Mouse (Mus musculus) neural tube, embryonic 13.5 days (tissue): ENCODE measurements around the gene Rab3ip. TPM values are rescaled to one million over a fixed set of nuclear protein-coding genes. Genes with fewer than 3 reads are reported as not detected.
A peak's percentile ranks its signal among the peaks of the same experiment; 100 is the strongest.

Source experiments
- ATAC-seq: fragments of 200-750 bp; cut with Nextera tagmentation; 2 replicates; pipeline ENCODE4 v1.8.0; 2017; ENCODE audit warnings: low read depth, mild to moderate bottlenecking, moderate TSS enrichment, moderate library complexity
- H3K27ac ChIP-seq: fragments of 300-500 bp; sonication (generic); replicated peaks from 2 replicates; pipeline ENCODE4 v1.5.1; 2015; ENCODE audit warnings: moderate library complexity, mild to moderate bottlenecking, inconsistent platforms
- H3K27me3 ChIP-seq: fragments of 300-500 bp; sonication (generic); 2 replicates; pipeline ENCODE4 v1.6.1; 2015; ENCODE audit warnings: mild to moderate bottlenecking, inconsistent platforms
- H3K36me3 ChIP-seq: fragments of 300-500 bp; sonication (generic); 2 replicates; pipeline ENCODE4 v1.6.1; 2015; ENCODE audit warnings: mild to moderate bottlenecking, inconsistent platforms
- H3K4me1 ChIP-seq: fragments of 300-500 bp; sonication (generic); replicated peaks from 2 replicates; pipeline ENCODE4 v1.6.1; 2015; ENCODE audit warnings: inconsistent platforms
- H3K4me2 ChIP-seq: fragments of 300-500 bp; sonication (generic); 2 replicates; pipeline ENCODE4 v1.6.1; 2015; ENCODE audit warnings: inconsistent platforms, mild to moderate bottlenecking, moderate library complexity
- H3K4me3 ChIP-seq: fragments of 300-500 bp; sonication (generic); 2 replicates; pipeline ENCODE4 v1.5.1; 2015; ENCODE audit warnings: mild to moderate bottlenecking, inconsistent platforms
- H3K9ac ChIP-seq: fragments of 300-500 bp; sonication (generic); 2 replicates; pipeline ENCODE4 v1.6.1; 2015; ENCODE audit warnings: moderate library complexity, mild to moderate bottlenecking, inconsistent platforms
- H3K9me3 ChIP-seq: fragments of 300-500 bp; sonication (generic); 2 replicates; pipeline ENCODE4 v1.6.1; 2016; ENCODE audit warnings: inconsistent platforms
- WGBS: fragments of 180-500 bp; shearing (Covaris S2); methylation state at CpG from one replicate; pipeline ENCODE4 v1.1.7; 2015; 5-methylcytosine and 5-hydroxymethylcytosine counted together
- polyA plus RNA-seq: library from polyadenylated mRNA; unstranded; fragments of >200 nt; fragmentation: Nextera tagmentation; extraction: Ambion mirVana; gene quantifications from 2 replicates; pipeline ENCODE4 v1.2.1, GENCODE M21; 2015

The Rab3ip gene
- polyA plus RNA-seq, 1 experiment from 2014 or later: 50.8 TPM

DNA sequence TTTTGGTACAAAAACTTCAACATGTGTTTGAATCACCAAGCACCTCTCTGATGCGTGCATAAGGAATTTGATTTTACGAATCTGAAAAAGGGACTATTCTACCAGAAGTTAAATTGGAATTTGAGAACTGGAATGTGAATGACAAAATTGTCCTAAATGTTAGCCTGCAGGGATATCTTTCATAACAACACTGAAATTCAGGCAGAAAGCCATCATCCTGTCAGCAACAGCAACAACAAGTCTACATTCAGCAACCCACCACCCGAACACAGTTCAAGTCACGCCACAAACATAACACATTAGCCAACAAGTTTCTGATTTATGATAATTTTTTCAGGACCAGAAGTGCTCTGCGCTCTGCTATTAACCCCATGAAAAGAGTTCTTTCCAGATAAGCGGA, 4.6 kb upstream of the Rab3ip start:
- Histone ChIP-seq H3K27me3 (no peaks in the 10 kb centered on the region), H3K9ac (no peak overlapping the region), H3K9me3 (no peaks in the 10 kb centered on the region), H3K36me3 (no peaks in the 10 kb centered on the region), H3K4me1 (0 out of 2 replicates have a peak, but pooled peaks cover 5% of the 10 kb centered on the region), H3K4me2 (no peak overlapping the region), H3K4me3 (no peak overlapping the region), H3K27ac (no peak overlapping the region)
- no peak for ATAC-seq
- 96% methylated on average over 6 of the region's 6 CpGs for WGBS

DNA sequence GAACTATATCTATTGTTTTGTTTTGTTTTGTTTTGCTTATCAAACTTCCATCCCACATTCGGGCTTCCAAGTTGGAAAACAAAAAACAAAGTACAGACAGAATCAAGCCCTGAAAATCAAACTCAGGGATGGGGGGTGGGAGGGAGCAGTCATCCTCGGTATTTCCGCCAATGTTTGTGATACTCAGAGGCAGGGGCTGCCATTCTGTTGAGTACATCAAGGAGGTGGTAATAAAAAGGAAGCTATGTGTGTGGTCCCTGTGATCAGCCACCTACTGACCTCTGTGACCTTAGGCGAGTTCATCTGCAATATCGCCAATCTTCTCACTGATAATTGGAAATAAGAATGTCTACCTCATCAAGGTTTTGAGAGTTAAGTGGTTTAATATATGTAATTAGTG, 317 bp upstream of the Rab3ip start:
- no peaks in the 10 kb centered on the region for H3K9me3 ChIP-seq
- peak overlapping the region; percentile 88 for H3K4me3 ChIP-seq
- no peak for ATAC-seq
- peak overlapping the region; percentile 51 for H3K4me2 ChIP-seq
- H3K4me1 ChIP-seq: peaks cover 32% of the 10 kb centered on the region
- no peak overlapping the region for H3K27ac ChIP-seq
- no peaks in the 10 kb centered on the region for H3K27me3 ChIP-seq
- H3K9ac ChIP-seq: peak overlapping the region; percentile 45; the same call in 1 of the 2 replicates
- no peaks in the 10 kb centered on the region for H3K36me3 ChIP-seq
- WGBS: 17% methylated on average over 5 of the region's 5 CpGs

DNA sequence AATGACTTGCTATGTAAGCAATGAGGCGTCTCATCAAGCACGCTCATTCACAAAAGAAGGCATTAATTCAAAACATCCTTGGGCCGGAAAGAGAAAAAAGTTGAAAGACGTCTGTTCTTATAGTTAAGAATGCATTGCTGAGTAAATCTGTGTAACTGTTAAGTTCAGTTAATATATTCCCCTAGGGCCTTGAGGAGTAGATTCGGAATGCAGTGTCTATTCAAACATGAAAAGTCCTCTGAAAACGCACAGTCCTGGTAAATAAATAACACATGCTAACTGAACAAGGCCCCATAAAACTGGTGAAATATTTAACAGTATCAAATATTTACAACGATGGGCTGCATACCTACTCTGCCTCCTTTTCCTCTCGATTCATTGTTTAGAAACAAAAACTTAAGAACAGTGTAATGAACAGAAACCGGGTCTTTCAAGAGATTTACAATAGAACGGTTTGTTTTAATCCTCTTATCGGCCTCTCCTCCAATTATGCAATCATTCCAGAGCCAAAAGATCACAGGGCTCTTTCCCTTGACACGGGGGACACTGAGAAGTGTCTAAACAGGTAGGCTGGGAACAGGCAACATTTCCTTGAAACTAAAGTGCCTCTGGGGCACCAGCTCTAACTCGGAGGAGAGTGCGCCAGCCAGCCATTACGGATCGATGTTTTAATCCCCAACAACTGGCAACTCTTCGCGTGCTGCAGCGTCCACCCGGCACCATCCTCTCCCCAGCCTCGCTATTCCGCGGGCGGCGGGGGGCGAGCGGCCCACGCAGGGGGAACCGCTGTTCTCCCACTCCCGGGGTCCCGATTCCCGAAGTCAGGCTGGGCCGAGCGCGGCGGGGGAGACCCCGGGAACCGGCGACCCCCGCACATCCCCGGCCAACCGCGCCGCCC, 1.2 kb downstream of the Rab3ip start:
- H3K4me3 ChIP-seq: peak overlapping the region; percentile 88
- H3K36me3 ChIP-seq: no peaks in the 10 kb centered on the region
- H3K27me3 ChIP-seq: no peaks in the 10 kb centered on the region
- WGBS: 2% methylated on average over 44 of the region's 44 CpGs
- peaks cover 42% of the 10 kb centered on the region for H3K4me1 ChIP-seq
- peak overlapping the region; percentile 87 for H3K9ac ChIP-seq
- H3K9me3 ChIP-seq: no peaks in the 10 kb centered on the region
- H3K27ac ChIP-seq: peak overlapping the region; percentile 92
- peak overlapping the region; percentile 71 for H3K4me2 ChIP-seq
- no peak; the same call in 1 of the 2 replicates for ATAC-seq

DNA sequence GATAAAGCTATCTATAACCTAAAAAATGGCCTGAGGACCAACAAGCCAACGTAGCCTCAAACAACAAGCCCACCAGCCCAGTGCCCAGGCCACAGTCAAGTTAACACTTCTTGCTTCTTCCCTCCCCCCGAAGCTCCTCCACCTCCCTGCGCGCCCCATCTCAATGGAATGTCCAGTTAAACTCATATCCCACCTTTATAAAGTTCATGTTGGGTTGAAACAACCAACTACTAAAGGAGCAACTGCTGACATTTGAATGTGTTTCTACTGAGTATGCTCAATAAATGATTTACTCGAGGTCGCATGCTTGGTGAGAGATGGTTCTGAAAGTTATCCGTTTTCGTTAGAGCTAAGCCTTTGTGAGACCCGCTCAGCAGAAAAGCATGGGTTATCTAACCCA, 2.2 kb downstream of the Rab3ip start:
- ATAC-seq: no peak
- WGBS: 80% methylated on average over 9 of the region's 9 CpGs
- H3K27me3 ChIP-seq: no peaks in the 10 kb centered on the region
- peaks cover 42% of the 10 kb centered on the region for H3K4me1 ChIP-seq
- H3K4me3 ChIP-seq: peak overlapping the region; percentile 88
- no peaks in the 10 kb centered on the region for H3K36me3 ChIP-seq
- H3K9me3 ChIP-seq: no peaks in the 10 kb centered on the region
- no peak overlapping the region for H3K9ac ChIP-seq
- H3K4me2 ChIP-seq: peak overlapping the region; percentile 71
- no peak overlapping the region for H3K27ac ChIP-seq

DNA sequence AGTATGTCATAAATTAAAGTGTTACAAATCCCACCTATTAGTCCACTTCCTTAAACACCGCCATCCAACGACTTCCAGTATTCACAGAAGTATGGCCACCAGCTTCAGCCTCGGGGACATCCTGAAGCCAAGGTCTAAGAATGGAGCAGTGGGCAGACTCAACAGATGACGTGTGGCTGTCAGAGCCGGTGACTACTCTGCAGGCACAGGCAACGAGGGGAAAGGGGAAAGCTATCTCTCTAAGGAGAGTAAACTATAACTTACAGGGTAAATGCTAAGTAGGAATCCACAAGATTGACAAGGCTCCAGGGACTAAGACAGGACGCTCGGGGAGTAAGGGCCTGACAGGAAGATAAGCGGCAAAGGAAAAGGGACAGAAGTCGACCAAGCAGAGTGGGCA, 5.6 kb downstream of the Rab3ip start:
- WGBS: 65% methylated on average over 10 of the region's 10 CpGs

DNA sequence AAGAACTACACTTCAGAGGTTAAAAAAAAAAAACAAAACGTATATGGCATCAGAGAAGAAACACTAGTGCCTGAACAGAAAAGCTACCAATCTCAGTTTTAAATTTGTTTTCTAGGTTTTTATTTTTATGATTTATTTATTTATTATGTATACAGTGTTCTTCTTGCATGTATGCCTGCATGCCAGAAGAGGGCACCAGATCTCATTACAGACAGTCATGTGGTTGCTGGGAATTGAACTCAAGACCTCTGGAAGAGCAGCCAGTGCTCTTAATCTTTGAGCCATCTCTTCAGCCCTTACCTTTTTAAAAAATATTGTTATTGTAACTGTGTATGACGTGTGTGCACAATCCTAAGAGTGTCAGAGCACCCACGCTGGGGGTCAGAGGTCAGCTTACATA, 6.4 kb downstream of the Rab3ip start:
- Histone ChIP-seq H3K27ac (no peak overlapping the region), H3K9ac (no peak overlapping the region), H3K9me3 (no peaks in the 10 kb centered on the region), H3K36me3 (peaks cover 10% of the 10 kb centered on the region), H3K4me2 (no peak overlapping the region), H3K27me3 (no peaks in the 10 kb centered on the region), H3K4me1 (peaks cover 34% of the 10 kb centered on the region), H3K4me3 (no peak overlapping the region)
- 90% methylated on average over 3 of the region's 3 CpGs for WGBS
- no peak for ATAC-seq

More for the DNA sequence above, 5.6 kb downstream of the Rab3ip start:
- no peak overlapping the region for H3K4me2 ChIP-seq
- peaks cover 37% of the 10 kb centered on the region for H3K4me1 ChIP-seq
- H3K27me3 ChIP-seq: no peaks in the 10 kb centered on the region
- no peak overlapping the region for H3K4me3 ChIP-seq
- H3K9me3 ChIP-seq: no peaks in the 10 kb centered on the region
- H3K9ac ChIP-seq: no peak overlapping the region
- H3K27ac ChIP-seq: no peak overlapping the region
- peaks cover 9% of the 10 kb centered on the region for H3K36me3 ChIP-seq
- no peak for ATAC-seq

DNA sequence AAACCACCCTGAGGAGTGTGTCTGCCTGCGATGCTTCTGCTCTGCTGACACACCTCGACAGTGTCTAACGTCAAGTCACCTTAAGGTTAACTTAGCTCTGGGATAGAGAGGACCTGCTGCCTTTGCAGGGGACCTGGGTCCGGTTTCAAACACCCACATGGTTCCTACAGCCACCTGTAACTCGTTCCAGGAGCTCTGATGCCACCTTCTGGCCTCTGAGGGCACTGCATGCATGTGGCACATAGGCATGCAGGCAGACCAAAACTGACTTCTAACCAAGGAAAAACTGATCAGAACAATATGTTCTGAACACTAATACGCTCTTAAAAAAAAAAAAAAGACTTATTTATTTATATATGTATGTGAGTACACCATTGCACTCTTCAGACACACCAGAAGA, 7.5 kb downstream of the Rab3ip start:
- no peak overlapping the region for H3K4me2 ChIP-seq
- no peak overlapping the region for H3K9ac ChIP-seq
- peaks cover 21% of the 10 kb centered on the region for H3K36me3 ChIP-seq
- H3K4me3 ChIP-seq: no peak overlapping the region
- 93% methylated on average over 6 of the region's 6 CpGs for WGBS
- H3K9me3 ChIP-seq: no peaks in the 10 kb centered on the region
- ATAC-seq: no peak
- H3K27me3 ChIP-seq: no peaks in the 10 kb centered on the region
- H3K27ac ChIP-seq: no peak overlapping the region
- peaks cover 22% of the 10 kb centered on the region for H3K4me1 ChIP-seq

DNA sequence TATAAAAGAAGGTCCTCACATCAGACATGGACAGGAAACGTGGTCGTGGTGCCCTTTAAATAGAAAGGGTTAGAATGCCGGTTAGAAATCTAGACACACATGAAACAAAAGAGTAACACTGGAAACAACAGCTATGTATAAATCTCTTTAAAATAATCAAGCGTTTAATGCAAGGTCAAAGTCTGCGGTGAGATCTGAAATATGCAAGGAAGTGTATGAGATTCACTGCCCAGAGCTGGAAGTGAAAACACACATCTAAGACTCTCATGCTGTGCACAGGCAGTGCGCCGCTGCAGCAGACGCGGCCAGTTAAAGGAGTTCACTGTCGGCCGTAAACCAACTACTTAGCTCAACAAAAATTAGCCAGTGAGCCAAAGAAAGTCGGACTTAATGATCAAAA, 15.5 kb downstream of the Rab3ip start:
- no peaks in the 10 kb centered on the region for H3K27me3 ChIP-seq
- peaks cover 38% of the 10 kb centered on the region for H3K36me3 ChIP-seq
- no peak overlapping the region for H3K27ac ChIP-seq
- no peak overlapping the region for H3K4me3 ChIP-seq
- peaks cover 9% of the 10 kb centered on the region; the same call in 1 of the 2 replicates for H3K4me1 ChIP-seq
- H3K4me2 ChIP-seq: peak overlapping the region; percentile 3; the same call in 1 of the 2 replicates
- no peaks in the 10 kb centered on the region for H3K9me3 ChIP-seq
- 50% methylated on average over 12 of the region's 12 CpGs for WGBS
- ATAC-seq: no peak
- no peak overlapping the region for H3K9ac ChIP-seq

DNA sequence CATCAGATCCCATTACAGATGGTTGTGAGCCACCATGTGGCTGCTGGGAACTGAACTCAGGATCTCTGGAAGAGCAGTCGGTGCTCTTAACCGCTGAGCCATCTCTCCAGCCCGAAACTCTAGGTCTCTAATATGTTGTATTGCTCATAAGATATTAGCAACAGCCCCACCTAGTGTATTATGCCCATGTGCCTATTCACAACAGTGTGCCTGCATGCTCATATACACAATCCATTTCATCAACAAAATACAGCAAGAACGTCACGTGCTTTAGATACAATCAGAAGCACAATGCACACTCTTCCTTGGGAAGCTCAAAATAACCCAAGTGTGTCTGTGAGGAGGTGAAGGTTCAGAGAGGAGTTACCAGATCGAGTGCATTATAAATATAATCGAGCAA, 16.8 kb downstream of the Rab3ip start:
- WGBS: 93% methylated on average over 7 of the region's 7 CpGs
- no peak for ATAC-seq
- no peak overlapping the region for H3K4me2 ChIP-seq

DNA sequence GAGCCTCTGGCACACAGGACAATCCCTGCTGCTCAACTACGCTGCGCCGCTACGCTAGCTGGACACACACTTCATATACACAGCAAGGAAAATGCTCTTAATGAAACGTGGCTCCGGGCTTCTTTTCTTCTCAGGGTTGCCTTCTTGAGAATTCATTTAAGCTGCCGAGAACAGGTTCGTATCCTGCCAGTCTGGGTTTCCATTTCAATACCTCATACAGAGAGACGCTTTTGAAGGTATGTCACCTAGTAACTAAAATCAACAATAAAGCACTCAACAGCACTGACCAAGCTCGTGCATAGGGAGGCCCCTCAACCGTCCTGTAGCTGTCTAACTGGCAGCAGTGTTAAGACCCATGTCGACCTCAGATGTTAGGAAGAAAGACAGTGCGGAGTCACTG, 18.2 kb downstream of the Rab3ip start:
- Histone ChIP-seq H3K36me3 (peaks cover 26% of the 10 kb centered on the region), H3K27ac (no peak overlapping the region), H3K27me3 (no peaks in the 10 kb centered on the region), H3K9me3 (no peaks in the 10 kb centered on the region), H3K4me2 (no peak overlapping the region), H3K4me1 (peaks cover 9% of the 10 kb centered on the region; the same call in 1 of the 2 replicates), H3K4me3 (no peak overlapping the region), H3K9ac (no peak overlapping the region)
- ATAC-seq: no peak
- WGBS: 87% methylated on average over 13 of the region's 13 CpGs

More for the DNA sequence above, 16.8 kb downstream of the Rab3ip start:
- no peak overlapping the region for H3K27ac ChIP-seq
- no peak overlapping the region for H3K4me3 ChIP-seq
- no peaks in the 10 kb centered on the region for H3K9me3 ChIP-seq
- H3K36me3 ChIP-seq: peaks cover 34% of the 10 kb centered on the region
- no peak overlapping the region for H3K9ac ChIP-seq
- peaks cover 9% of the 10 kb centered on the region; the same call in 1 of the 2 replicates for H3K4me1 ChIP-seq
- H3K27me3 ChIP-seq: no peaks in the 10 kb centered on the region

DNA sequence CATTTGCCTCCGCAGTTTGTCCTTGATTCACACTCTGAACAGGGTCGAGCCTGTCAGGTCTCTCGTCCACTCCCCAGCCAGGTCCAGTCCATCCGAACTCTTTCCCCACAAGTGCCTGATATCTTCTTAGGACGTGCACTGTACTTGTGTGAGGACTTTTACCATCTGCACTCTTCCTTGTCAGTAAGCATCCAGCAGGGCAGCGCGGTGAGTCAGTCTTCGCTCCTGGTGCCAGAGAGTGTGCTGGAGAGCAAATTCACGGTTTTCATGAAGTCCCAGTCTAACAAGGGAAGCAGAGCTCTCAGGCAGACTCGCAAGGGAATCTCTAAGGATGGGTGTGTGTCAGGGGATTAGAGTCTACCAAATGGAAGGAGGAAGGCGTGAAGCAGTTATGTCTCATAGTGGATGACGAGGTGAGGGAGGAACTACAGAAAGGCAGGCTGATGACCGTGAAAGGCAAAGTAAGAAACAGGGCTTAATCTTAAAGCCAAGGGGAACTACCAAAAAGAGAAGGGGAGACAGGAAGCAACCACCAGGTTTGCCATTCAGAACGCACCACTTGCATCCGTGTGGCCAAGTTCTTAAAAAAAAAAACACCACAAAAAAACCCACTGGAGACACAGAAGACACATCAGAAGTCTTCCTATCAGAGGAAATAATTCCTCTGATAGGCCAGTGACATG, 18.9 kb downstream of the Rab3ip start:
- Histone ChIP-seq H3K4me2 (no peak overlapping the region), H3K4me1 (peaks cover 9% of the 10 kb centered on the region; the same call in 1 of the 2 replicates), H3K27ac (no peak overlapping the region), H3K27me3 (no peaks in the 10 kb centered on the region), H3K36me3 (peaks cover 26% of the 10 kb centered on the region), H3K4me3 (no peak overlapping the region), H3K9ac (no peak overlapping the region), H3K9me3 (no peaks in the 10 kb centered on the region)
- no peak for ATAC-seq
- 87% methylated on average over 15 of the region's 15 CpGs for WGBS

DNA sequence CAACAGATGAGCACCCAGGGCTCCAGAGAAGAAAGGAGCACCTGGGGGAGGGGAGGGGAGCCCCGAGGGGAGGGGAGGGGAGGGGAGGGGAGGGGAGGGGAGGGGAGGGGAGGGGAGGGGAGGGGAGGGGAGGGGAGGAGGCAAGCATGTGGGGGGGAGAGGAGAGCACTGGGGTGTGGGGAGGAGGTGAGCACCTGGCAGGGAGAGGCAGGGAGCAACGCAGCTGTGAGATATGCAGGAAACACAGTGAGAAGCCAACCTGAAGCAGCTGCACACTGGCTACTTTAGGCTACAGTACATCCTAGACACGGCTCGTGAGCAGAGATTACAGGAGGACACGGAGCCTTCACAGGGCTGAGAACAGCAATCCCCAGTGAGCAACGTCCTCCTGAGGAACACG, 19.6 kb downstream of the Rab3ip start:
- Histone ChIP-seq H3K27ac (no peak overlapping the region), H3K4me2 (no peak overlapping the region), H3K27me3 (no peaks in the 10 kb centered on the region), H3K9me3 (no peaks in the 10 kb centered on the region), H3K4me1 (peaks cover 9% of the 10 kb centered on the region; the same call in 1 of the 2 replicates), H3K36me3 (peaks cover 24% of the 10 kb centered on the region), H3K9ac (no peak overlapping the region), H3K4me3 (no peak overlapping the region)
- no peak for ATAC-seq
- 87% methylated on average over 6 of the region's 7 CpGs for WGBS
